Mouse (Mus musculus) CH12.LX (cell line): Measurements from ENCODE around the gene Ascc2.

Experiments
- CTCF ChIP-seq, 2 experiments: IDR thresholded peaks in 1 of 2; conservative IDR thresholded peaks in 1 of 2; 2 replicates each; pipeline ENCODE4 v1.5.1; 2011 to 2012; ENCODE audit warnings: low read depth in 2 of 2, low read length in 2 of 2, improper control_type of control experiment in 1 of 2, inconsistent platforms in 1 of 2, mild to moderate bottlenecking in 1 of 2, moderate library complexity in 1 of 2
- EP300 ChIP-seq: IDR thresholded peaks from 2 replicates; pipeline ENCODE4 v1.6.1; 2011; ENCODE audit warnings: low read length, improper control_type of control experiment
- JUND ChIP-seq: conservative IDR thresholded peaks from 2 replicates; pipeline ENCODE4 v1.6.1; 2011; ENCODE audit warnings: low read depth, low read length, improper control_type of control experiment
- MXI1 ChIP-seq: IDR thresholded peaks from 2 replicates; pipeline ENCODE4 v1.6.1; 2011; ENCODE audit warnings: mild to moderate bottlenecking, low read depth, low read length, improper control_type of control experiment
- PAX5 ChIP-seq: IDR thresholded peaks from 2 replicates; pipeline ENCODE4 v1.6.1; 2012; ENCODE audit warnings: low read length, inconsistent platforms, mixed read lengths
- TCF12 ChIP-seq: IDR thresholded peaks from 2 replicates; pipeline ENCODE4 v1.6.1; 2014; ENCODE audit warnings: low read depth, mild to moderate bottlenecking, inconsistent platforms, low read length, improper control_type of control experiment
- UBTF ChIP-seq: IDR thresholded peaks from 2 replicates; pipeline ENCODE4 v1.6.1; 2012; ENCODE audit warnings: low read depth, mild to moderate bottlenecking, inconsistent platforms, low read length, improper control_type of control experiment, moderate library complexity
- ZNF384 ChIP-seq: IDR thresholded peaks from 2 replicates; pipeline ENCODE4 v1.6.1; 2012; ENCODE audit warnings: low read depth, low read length, improper control_type of control experiment, inconsistent platforms

- TF ChIP-seq ZNF384, result no peak
- no peak for TF ChIP-seq CTCF (conservative IDR thresholded peaks at IDR 0.05 in 1 of 2, IDR thresholded peaks at IDR 0.05 in 1 of 2; ENCODE audit: low read depth in 2 of 2, low read length in 2 of 2)
- TF ChIP-seq TCF12, result no peak
- no peak for TF ChIP-seq EP300
- TF ChIP-seq PAX5, result no peak
- TF ChIP-seq UBTF, result no peak
- TF ChIP-seq JUND, result no peak
- peak; percentile 7; the same call in 1 of the 2 replicates for TF ChIP-seq MXI1
Measured at GRCm38 (mm10) chr11:4593491-4593848, 44.1 kb upstream of the Ascc2 start.
